Mouse (Mus musculus): ENCODE data around the gene Akt2. TPM values are rescaled to one million over a fixed set of nuclear protein-coding genes. Genes with fewer than 3 reads are reported as not detected.

The Akt2 gene
- total and polyA plus RNA-seq, 3 experiments = 73.5 to 127 TPM; not detected in 1

GRCm38 (mm10) chr7:27607580-27607979, 16.2 kb downstream of the Akt2 start:
- H3K4me3 ChIP-seq (ENCODE audit: control insufficient read depth in 1 of 2, insufficient read depth in 1 of 2, low read depth in 2 of 2, low read length in 2 of 2) = no peak overlapping the region
- peaks cover 5% of the 10 kb centered on the region for H3K79me2 ChIP-seq (ENCODE audit: control insufficient read depth, insufficient read depth, low read length, poor library complexity)
- no peak overlapping the region for H3K9ac ChIP-seq (ENCODE audit: control insufficient read depth, low read depth, low read length, poor library complexity, severe bottlenecking)
- H3K27ac ChIP-seq (ENCODE audit: control insufficient read depth, low read depth, low read length) = no peak overlapping the region
- H3K36me3 ChIP-seq (ENCODE audit: control insufficient read depth in 1 of 2, insufficient read depth in 2 of 2, low read length in 2 of 2) = peaks cover 0 to 11% of the 10 kb centered on the region in 2 experiments; a peak in 2 of 4 replicates
- DNase-seq (ENCODE audit: low read depth, low spot score) = no peak
- no peak for TF ChIP-seq ELF1 (IDR thresholded peaks at IDR 0.05; ENCODE audit: low read depth, low read length)
- TF ChIP-seq ZC3H11A (IDR thresholded peaks at IDR 0.05; ENCODE audit: low read depth, low read length) = no peak
- TF ChIP-seq TAL1 (IDR thresholded peaks at IDR 0.05; ENCODE audit: low read length) = no peak
- TF ChIP-seq CTCF (IDR thresholded peaks at IDR 0.05 in 2 of 3, conservative IDR thresholded peaks at IDR 0.05 in 1 of 3; ENCODE audit: control insufficient read depth in 1 of 3, insufficient read depth in 1 of 3, low read depth in 2 of 3, low read length in 3 of 3, poor library complexity in 1 of 3, severe bottlenecking in 1 of 3) = no peak
- TF ChIP-seq ETS1 (IDR thresholded peaks at IDR 0.05; ENCODE audit: low read depth, low read length) = no peak
- no peaks in the 10 kb centered on the region for H3K4me1 ChIP-seq (ENCODE audit: control insufficient read depth in 1 of 2, insufficient read depth in 2 of 2, low read length in 2 of 2)
- H3K9me3 ChIP-seq (replicated peaks; ENCODE audit: insufficient read depth, low read length) = no peaks in the 10 kb centered on the region
- no peaks in the 10 kb centered on the region for H3K27me3 ChIP-seq (ENCODE audit: control insufficient read depth in 1 of 2, insufficient read depth in 2 of 2, low read length in 2 of 2)

- H3K79me2 ChIP-seq (ENCODE audit: control insufficient read depth, insufficient read depth, low read length, poor library complexity) = peaks cover 5% of the 10 kb centered on the region
- peaks cover 0 to 11% of the 10 kb centered on the region in 2 experiments; a peak in 2 of 4 replicates for H3K36me3 ChIP-seq (ENCODE audit: control insufficient read depth in 1 of 2, insufficient read depth in 2 of 2, low read length in 2 of 2)
- no peaks in the 10 kb centered on the region for H3K4me1 ChIP-seq (ENCODE audit: control insufficient read depth in 1 of 2, insufficient read depth in 2 of 2, low read length in 2 of 2)
- no peak overlapping the region for H3K27ac ChIP-seq (ENCODE audit: control insufficient read depth, low read depth, low read length)
- H3K4me3 ChIP-seq (ENCODE audit: control insufficient read depth in 1 of 2, insufficient read depth in 1 of 2, low read depth in 2 of 2, low read length in 2 of 2) = no peak overlapping the region
- no peak overlapping the region for H3K9ac ChIP-seq (ENCODE audit: control insufficient read depth, low read depth, low read length, poor library complexity, severe bottlenecking)
- DNase-seq (ENCODE audit: low read depth, low spot score) = no peak
- H3K9me3 ChIP-seq (replicated peaks; ENCODE audit: insufficient read depth, low read length) = no peaks in the 10 kb centered on the region
- no peaks in the 10 kb centered on the region for H3K27me3 ChIP-seq (ENCODE audit: control insufficient read depth in 1 of 2, insufficient read depth in 2 of 2, low read length in 2 of 2)
- TF ChIP-seq MYB (IDR thresholded peaks at IDR 0.05; ENCODE audit: low read depth, low read length) = no peak
- TF ChIP-seq SMC3 (IDR thresholded peaks at IDR 0.05; ENCODE audit: low read depth, low read length) = no peak
- TF ChIP-seq POLR2A (IDR thresholded peaks at IDR 0.05; ENCODE audit: control insufficient read depth in 1 of 2, insufficient read depth in 1 of 2, low read depth in 1 of 2, low read length in 2 of 2, poor library complexity in 1 of 2) = no peak
- no peak for TF ChIP-seq MEF2A (IDR thresholded peaks at IDR 0.05; ENCODE audit: extremely low read depth, insufficient replicate concordance, low read depth, low read length, poor library complexity, severe bottlenecking)
- TF ChIP-seq CHD1 (IDR thresholded peaks at IDR 0.05; ENCODE audit: low read depth, low read length) = no peak
- no peak for TF ChIP-seq CTCF (IDR thresholded peaks at IDR 0.05 in 2 of 3, conservative IDR thresholded peaks at IDR 0.05 in 1 of 3; ENCODE audit: control insufficient read depth in 1 of 3, insufficient read depth in 1 of 3, low read depth in 2 of 3, low read length in 3 of 3, poor library complexity in 1 of 3, severe bottlenecking in 1 of 3)
- TF ChIP-seq TAL1 (IDR thresholded peaks at IDR 0.05; ENCODE audit: low read length) = no peak
- no peak for TF ChIP-seq POLR2AphosphoS2 (IDR thresholded peaks at IDR 0.05; ENCODE audit: low read length)
These were observed 16.8 kb downstream of the Akt2 start for GRCm38 (mm10) chr7:27608130-27608529.

DNA sequence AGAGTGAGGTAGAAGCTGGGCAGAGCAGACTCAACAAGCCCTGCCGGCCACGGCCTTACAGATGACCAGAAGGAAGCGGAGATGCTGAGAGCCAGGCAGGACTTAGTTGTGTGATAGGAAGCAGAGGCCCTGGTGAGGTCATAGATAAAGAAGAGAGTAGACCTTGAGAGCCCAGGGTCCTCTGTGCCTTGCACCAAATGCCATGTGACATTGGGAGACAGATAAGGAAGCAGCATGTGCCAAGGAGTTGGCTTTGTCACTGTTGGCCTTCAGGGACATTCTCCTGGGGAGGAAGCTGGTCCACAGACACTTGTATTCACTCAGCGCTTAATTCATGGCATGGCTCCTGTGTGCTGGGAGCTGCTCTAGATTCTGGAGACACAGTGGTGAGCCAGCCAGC, 17.9 kb downstream of the Akt2 start:
- H3K27me3 ChIP-seq (ENCODE audit: control insufficient read depth in 1 of 2, insufficient read depth in 2 of 2, low read length in 2 of 2) = no peaks in the 10 kb centered on the region
- H3K9me3 ChIP-seq (replicated peaks; ENCODE audit: insufficient read depth, low read length) = no peaks in the 10 kb centered on the region
- no peaks in the 10 kb centered on the region for H3K4me1 ChIP-seq (ENCODE audit: control insufficient read depth in 1 of 2, insufficient read depth in 2 of 2, low read length in 2 of 2)
- peaks cover 3% of the 10 kb centered on the region for H3K79me2 ChIP-seq (ENCODE audit: control insufficient read depth, insufficient read depth, low read length, poor library complexity)
- no peak overlapping the region for H3K9ac ChIP-seq (ENCODE audit: control insufficient read depth, low read depth, low read length, poor library complexity, severe bottlenecking)
- H3K36me3 ChIP-seq (ENCODE audit: control insufficient read depth in 1 of 2, insufficient read depth in 2 of 2, low read length in 2 of 2) = peaks cover 0 to 9% of the 10 kb centered on the region in 2 experiments; a peak in 1 of 4 replicates
- DNase-seq (ENCODE audit: low read depth, low spot score) = no peak
- H3K4me3 ChIP-seq (ENCODE audit: control insufficient read depth in 1 of 2, insufficient read depth in 1 of 2, low read depth in 2 of 2, low read length in 2 of 2) = no peak overlapping the region
- no peak overlapping the region for H3K27ac ChIP-seq (ENCODE audit: control insufficient read depth, low read depth, low read length)
- TF ChIP-seq USF1 (IDR thresholded peaks at IDR 0.05; ENCODE audit: low read depth, low read length) = peak; percentile 47; the same call in 1 of the 2 replicates
- 0 out of 2 replicates have a peak, but pooled peaks have one; percentile 26 for TF ChIP-seq MAX (IDR thresholded peaks at IDR 0.05; ENCODE audit: low read length)
- no peak for TF ChIP-seq MAZ (IDR thresholded peaks at IDR 0.05; ENCODE audit: low read depth, low read length)
